ENCODE assay signal across 9 mouse cellular contexts in the genomic region with DNA sequence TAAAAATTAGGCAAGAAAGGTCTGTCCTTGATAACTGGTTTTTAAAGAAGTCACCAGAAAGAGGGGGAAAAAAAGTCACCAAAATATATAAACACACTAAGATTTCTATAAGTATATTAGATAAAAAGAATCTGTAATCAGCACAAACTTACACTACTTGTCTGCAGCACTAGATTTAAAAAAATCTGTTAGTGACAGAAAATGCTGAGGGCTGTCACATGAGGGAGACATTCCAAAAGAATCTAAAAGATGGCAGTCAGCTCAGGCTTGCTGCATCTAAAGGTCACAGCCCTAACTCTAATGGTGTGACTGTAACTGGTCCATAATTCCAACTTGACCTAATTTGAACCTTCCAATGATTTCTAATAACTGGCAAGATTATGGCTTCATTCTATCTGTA. TPM values are rescaled to one million over a fixed set of nuclear protein-coding genes. Genes with fewer than 3 reads are reported as not detected.
DNase-seq lines count a peak whose midpoint lies in the region; ATAC-seq and TF ChIP-seq lines count a peak whose summit lies in the region.
"Had no signal": no experiment of that assay in that cellular context is flagged by ENCODE, and none has a peak within 500 bp of the region (broad histone marks: within the 10 kb centered on the region; RNA-seq: fewer than 3 reads in every experiment).

No protein-coding gene starts in this region.

- intact Hi-C loops in gastrocnemius, postnatal 36 days (cut with DNase I), result loop anchor here (5.0 kb wide), 1 partner anchor 35 kb away; a partner anchor contains a TSS

- H3K4me2 ChIP-seq in heart, embryonic 16.5 days (ENCODE audit: low read depth, low read length), result peak overlapping the region; percentile 76
- no peak overlapping the region for H3K4me2 ChIP-seq in hindbrain, embryonic 11.5 days (replicated peaks; ENCODE audit: low read depth, low read length)
- peak overlapping the region; percentile 89 for H3K4me2 ChIP-seq in midbrain, embryonic 11.5 days

- no peak overlapping the region for H3K4me3 ChIP-seq in heart, embryonic 16.5 days (ENCODE audit: low read length)
- H3K4me3 ChIP-seq in G1E (ENCODE audit: low read depth, low read length), result peak overlapping the region; percentile 99; the same call in 1 of the 2 replicates
- H3K4me3 ChIP-seq in hindbrain, embryonic 11.5 days (ENCODE audit: low read depth, low read length), result peak overlapping the region; percentile 4; the same call in 1 of the 2 replicates
- peak overlapping the region; percentile 12; the same call in 1 of the 2 replicates for H3K4me3 ChIP-seq in midbrain, embryonic 11.5 days (ENCODE audit: low read depth, low read length)

- H3K27ac ChIP-seq in heart, embryonic 16.5 days (ENCODE audit: low read length), result no peak overlapping the region
- H3K27ac ChIP-seq in hindbrain, embryonic 11.5 days (ENCODE audit: low read depth, low read length), result no peak overlapping the region
- H3K27ac ChIP-seq in midbrain, embryonic 11.5 days (ENCODE audit: low read depth, low read length), result no peak overlapping the region

- peaks cover 47% of the 10 kb centered on the region for H3K4me1 ChIP-seq in heart, embryonic 16.5 days (ENCODE audit: control insufficient read depth, insufficient read depth, low read length)
- H3K4me1 ChIP-seq in G1E (ENCODE audit: insufficient read depth, low read depth, low read length), result peaks cover 61% of the 10 kb centered on the region
- H3K4me1 ChIP-seq in hindbrain, embryonic 11.5 days (replicated peaks; ENCODE audit: control insufficient read depth, insufficient read depth, low read length), result peaks cover 4% of the 10 kb centered on the region; the same call in 1 of the 2 replicates
- peaks cover 24% of the 10 kb centered on the region for H3K4me1 ChIP-seq in midbrain, embryonic 11.5 days (ENCODE audit: control insufficient read depth, insufficient read depth, low read length)

- H3K36me3 ChIP-seq in heart, embryonic 16.5 days (ENCODE audit: control insufficient read depth, insufficient read depth), result peaks cover 2% of the 10 kb centered on the region
- peaks cover 31% of the 10 kb centered on the region for H3K36me3 ChIP-seq in G1E (replicated peaks)
- no peaks in the 10 kb centered on the region for H3K36me3 ChIP-seq in hindbrain, embryonic 11.5 days (ENCODE audit: control insufficient read depth, insufficient read depth, low read length)
- no peaks in the 10 kb centered on the region for H3K36me3 ChIP-seq in midbrain, embryonic 11.5 days (ENCODE audit: control insufficient read depth, insufficient read depth, low read length)

- no peak for ATAC-seq in heart, embryonic 16.5 days (replicated peaks; ENCODE audit: extremely low read depth, insufficient read depth, low FRiP score)
- ATAC-seq in G1E (ENCODE audit: extremely low read depth, insufficient number of reproducible peaks, low FRiP score, poor library complexity, severe bottlenecking), result no peak
- ATAC-seq in hindbrain, embryonic 11.5 days (ENCODE audit: low FRiP score), result no peak
- no peak for ATAC-seq in midbrain, embryonic 11.5 days (ENCODE audit: low FRiP score)

- H3K27me3 ChIP-seq in heart, embryonic 16.5 days (ENCODE audit: control insufficient read depth, insufficient read depth, low read length), result no peaks in the 10 kb centered on the region
- no peaks in the 10 kb centered on the region for H3K27me3 ChIP-seq in G1E (ENCODE audit: insufficient read depth, low read length)
- no peaks in the 10 kb centered on the region for H3K27me3 ChIP-seq in hindbrain, embryonic 11.5 days (ENCODE audit: control insufficient read depth, insufficient read depth, low read length)
- no peaks in the 10 kb centered on the region for H3K27me3 ChIP-seq in midbrain, embryonic 11.5 days (ENCODE audit: control insufficient read depth, insufficient read depth, low read length)

- peak overlapping the region; percentile 85; the same call in 1 of the 2 replicates for H3K9ac ChIP-seq in heart, embryonic 16.5 days (ENCODE audit: low read length)
- H3K9ac ChIP-seq in hindbrain, embryonic 11.5 days (ENCODE audit: low read depth, low read length), result no peak overlapping the region
- H3K9ac ChIP-seq in midbrain, embryonic 11.5 days (ENCODE audit: low read length), result no peak overlapping the region

- no peak for TF ChIP-seq CTCF in G1E (IDR thresholded peaks at IDR 0.05; ENCODE audit: low read depth, low read length)

- no peak for DNase-seq in heart, adult 9 months (ENCODE audit: low spot score in 2 of 2)
- no peak for DNase-seq in G1E (ENCODE audit: low spot score)
- DNase-seq in hindbrain, embryonic 11.5 days (ENCODE audit: low spot score), result no peak
- DNase-seq in midbrain, embryonic 11.5 days (ENCODE audit: low spot score, missing footprints), result no peak
- no peak for DNase-seq in spleen, postnatal 14 days (ENCODE audit: low spot score in 2 of 2)
- DNase-seq in cerebellum, adult 11 months, result no peak
- no peak for DNase-seq in gastrocnemius, postnatal 36 days
- DNase-seq: gastrocnemius, postnatal 25 days had no signal

- no peaks in the 10 kb centered on the region for H3K9me3 ChIP-seq in heart, embryonic 16.5 days (replicated peaks; ENCODE audit: control insufficient read depth, low read length)
- no peaks in the 10 kb centered on the region for H3K9me3 ChIP-seq in G1E (replicated peaks)
- no peaks in the 10 kb centered on the region for H3K9me3 ChIP-seq in hindbrain, embryonic 11.5 days (ENCODE audit: control insufficient read depth, low read length)
- H3K9me3 ChIP-seq in midbrain, embryonic 11.5 days (ENCODE audit: control insufficient read depth, low read length), result no peaks in the 10 kb centered on the region

RNA-seq across cellular contexts. Expression of a gene that starts 2.0 kb away (rescaled TPM):
- 39.6 and 41.1 TPM in 2 replicates for polyA plus RNA-seq in heart, embryonic 16.5 days (2015; fragmentation: Nextera tagmentation; extraction: Ambion mirVana)
- total RNA-seq in G1E (2014; fragmentation: Nextera tagmentation) (43.8 and 44.1 TPM in 2 replicates), G1E (2017) (35.8 and 35.9 TPM in 2 replicates)
- polyA plus RNA-seq in G1E (2012), result 111 and 150 TPM in 2 replicates
- polyA plus RNA-seq in hindbrain, embryonic 11.5 days (2014; fragmentation: Nextera tagmentation; extraction: Ambion mirVana), result 49.9 and 56.4 TPM in 2 replicates
- polyA plus RNA-seq in midbrain, embryonic 11.5 days (2014; fragmentation: Nextera tagmentation; extraction: Ambion mirVana), result 50.9 and 54.6 TPM in 2 replicates
- total RNA-seq in gastrocnemius, postnatal 36 days (2021), result 10 to 100 TPM; 26.7 to 27.6 TPM

RNA-seq across cellular contexts. Expression of a gene that starts 2.2 kb away (rescaled TPM):
- polyA plus RNA-seq in heart, embryonic 16.5 days (2015; fragmentation: Nextera tagmentation; extraction: Ambion mirVana), result 14.8 and 16.8 TPM in 2 replicates
- total RNA-seq in G1E (2014; fragmentation: Nextera tagmentation) (14.9 and 20.2 TPM in 2 replicates), G1E (2017) (14.0 and 16.1 TPM in 2 replicates)
- 6.5 and 7.0 TPM in 2 replicates for polyA plus RNA-seq in G1E (2012)
- polyA plus RNA-seq in hindbrain, embryonic 11.5 days (2014; fragmentation: Nextera tagmentation; extraction: Ambion mirVana), result 20.2 and 21.0 TPM in 2 replicates
- 23.3 and 23.4 TPM in 2 replicates for polyA plus RNA-seq in midbrain, embryonic 11.5 days (2014; fragmentation: Nextera tagmentation; extraction: Ambion mirVana)
- total RNA-seq in gastrocnemius, postnatal 36 days (2021), result 1 to 10 TPM; 3.4 to 3.8 TPM

RNA-seq across cellular contexts. Expression of a gene that starts 27.8 kb away (rescaled TPM):
- polyA plus RNA-seq in heart, embryonic 16.5 days (2015; fragmentation: Nextera tagmentation; extraction: Ambion mirVana), result 4.6 and 13.3 TPM in 2 replicates
- total RNA-seq in G1E (2014; fragmentation: Nextera tagmentation) (not detected in 2 replicates), G1E (2017) (not detected in 2 replicates)
- polyA plus RNA-seq in G1E (2012), result not detected in 2 replicates
- 0.80 and 0.86 TPM in 2 replicates for polyA plus RNA-seq in hindbrain, embryonic 11.5 days (2014; fragmentation: Nextera tagmentation; extraction: Ambion mirVana)
- 0.30 and 0.57 TPM in 2 replicates for polyA plus RNA-seq in midbrain, embryonic 11.5 days (2014; fragmentation: Nextera tagmentation; extraction: Ambion mirVana)
- not detected for total RNA-seq in gastrocnemius, postnatal 36 days (2021)
- total RNA-seq: gastrocnemius, postnatal 25 days had no signal

RNA-seq across cellular contexts. Expression of a gene that starts 32.1 kb away (rescaled TPM):
- polyA plus RNA-seq in heart, embryonic 16.5 days (2015; fragmentation: Nextera tagmentation; extraction: Ambion mirVana), result 11.9 and 16.2 TPM in 2 replicates
- 4.7 and 5.3 TPM in 2 replicates for total RNA-seq in G1E (2014; fragmentation: Nextera tagmentation)
- 4.9 and 5.0 TPM in 2 replicates for total RNA-seq in G1E (2017)
- 9.9 and 11.9 TPM in 2 replicates for polyA plus RNA-seq in G1E (2012)
- 20.1 and 20.4 TPM in 2 replicates for polyA plus RNA-seq in hindbrain, embryonic 11.5 days (2014; fragmentation: Nextera tagmentation; extraction: Ambion mirVana)
- 17.7 and 17.8 TPM in 2 replicates for polyA plus RNA-seq in midbrain, embryonic 11.5 days (2014; fragmentation: Nextera tagmentation; extraction: Ambion mirVana)
- total RNA-seq in gastrocnemius, postnatal 36 days (2021), result 1 to 10 TPM; 2.4 to 2.8 TPM

RNA-seq across cellular contexts. Expression of a gene that starts 33.0 kb away (rescaled TPM):
- polyA plus RNA-seq in heart, embryonic 16.5 days (2015; fragmentation: Nextera tagmentation; extraction: Ambion mirVana), result 15.5 and 18.6 TPM in 2 replicates
- total RNA-seq in G1E (2014; fragmentation: Nextera tagmentation) (22.4 and 33.4 TPM in 2 replicates), G1E (2017) (23.9 and 30.9 TPM in 2 replicates)
- 29.1 and 33.3 TPM in 2 replicates for polyA plus RNA-seq in G1E (2012)
- polyA plus RNA-seq in hindbrain, embryonic 11.5 days (2014; fragmentation: Nextera tagmentation; extraction: Ambion mirVana), result 37.6 and 37.8 TPM in 2 replicates
- polyA plus RNA-seq in midbrain, embryonic 11.5 days (2014; fragmentation: Nextera tagmentation; extraction: Ambion mirVana), result 30.0 and 30.1 TPM in 2 replicates
- total RNA-seq in gastrocnemius, postnatal 36 days (2021), result 10 to 100 TPM; 18.2 to 18.9 TPM
